Mouse (Mus musculus): ENCODE results near the gene Trim60. TPM values are rescaled to one million over a fixed set of nuclear protein-coding genes. Genes with fewer than 3 reads are reported as not detected.

Gene Trim60
- total RNA-seq, 2 experiments from 2014 or later = not detected

DNA sequence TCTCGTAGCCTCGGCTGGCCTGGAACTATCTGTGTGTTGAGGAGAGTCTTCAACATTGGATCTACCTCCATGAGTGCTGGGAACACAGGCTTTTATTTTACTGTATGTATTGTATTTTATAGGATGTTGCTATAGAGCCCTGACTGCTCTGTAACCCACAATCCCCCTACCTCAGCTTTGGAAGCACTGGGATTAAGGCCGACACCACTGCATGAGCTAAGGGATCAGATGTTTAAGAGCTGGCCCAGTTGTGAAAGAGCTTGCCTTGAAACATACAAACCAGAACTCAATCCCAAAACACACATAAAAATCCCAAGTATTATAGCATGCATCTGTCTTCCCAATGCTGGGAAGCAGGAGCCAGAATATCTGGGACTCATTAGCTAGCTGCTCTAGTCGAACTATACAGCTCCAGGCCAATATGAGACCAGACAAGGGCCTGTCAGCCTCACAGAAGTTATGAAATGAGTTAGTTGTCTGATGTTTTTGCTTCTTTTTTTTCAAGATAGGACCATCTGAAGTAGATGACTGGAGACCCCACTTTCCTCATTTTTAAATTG lies 19.5 kb downstream of the Trim60 start:
- no peak for DNase-seq (ENCODE audit: low spot score in 2 of 2)

DNA sequence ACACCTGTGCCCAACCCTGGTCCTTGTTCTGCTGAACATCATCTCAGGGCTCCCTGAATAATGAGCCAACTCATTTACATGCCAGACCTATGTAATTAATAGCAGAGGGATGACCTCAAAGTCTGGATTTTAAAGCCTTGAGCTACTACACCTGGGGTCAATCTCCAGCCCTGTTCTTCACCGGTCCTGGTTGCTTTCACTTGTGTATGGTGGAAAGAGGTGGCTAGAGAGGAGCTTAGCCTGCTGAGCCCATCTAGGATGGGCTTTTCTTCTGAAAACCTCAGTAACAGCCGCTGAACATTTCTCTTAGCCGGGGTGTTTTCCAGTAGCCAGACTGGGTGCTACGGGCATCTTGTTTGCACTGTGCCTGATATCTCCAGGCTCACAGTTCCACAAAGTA lies 30.7 kb downstream of the Trim60 start, which contains the start of gene Trim75:
TSS of gene Trim75 (minus strand) at position 101 of the 400 bp plus-strand sequence.
- no peak for DNase-seq (ENCODE audit: low spot score in 2 of 2)

DNA sequence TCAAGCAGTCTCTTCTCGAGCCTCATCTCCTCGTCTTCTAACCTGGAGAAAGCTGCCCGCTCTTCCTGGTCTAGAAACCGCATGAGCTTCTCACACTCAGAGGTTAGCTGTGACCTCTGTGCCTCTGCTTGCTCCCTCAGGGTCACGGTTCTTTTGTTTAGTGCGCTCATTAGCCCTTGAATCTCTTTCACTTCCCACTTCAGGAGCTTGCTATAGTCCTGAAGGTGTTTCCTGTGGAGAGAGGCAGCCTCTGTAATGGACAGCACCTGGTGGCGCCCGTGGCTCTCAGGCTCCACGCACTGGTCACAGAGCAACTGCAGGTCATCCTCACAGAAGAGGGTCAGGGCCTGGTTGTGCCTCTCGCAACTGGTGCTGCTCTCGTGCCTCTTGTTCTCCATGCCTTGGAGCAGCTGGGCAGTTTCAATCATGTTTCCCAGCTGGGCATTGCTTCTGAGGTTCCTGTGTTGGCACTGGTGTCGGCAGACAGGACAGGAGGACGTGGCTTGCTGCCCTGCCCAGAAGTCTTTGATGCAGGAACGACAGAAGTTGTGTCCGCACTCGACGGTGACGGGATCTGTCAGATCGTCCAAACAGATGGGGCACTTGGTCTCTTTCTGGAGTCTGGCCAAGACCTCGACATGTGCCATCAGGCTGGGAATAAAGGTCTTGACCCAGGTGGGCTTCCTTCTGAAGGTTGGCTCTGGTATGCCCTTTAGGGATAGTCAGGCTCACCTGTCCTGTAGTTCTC lies 35.1 kb downstream of the Trim60 start:
- no peak for DNase-seq (ENCODE audit: low spot score in 2 of 2)

DNA sequence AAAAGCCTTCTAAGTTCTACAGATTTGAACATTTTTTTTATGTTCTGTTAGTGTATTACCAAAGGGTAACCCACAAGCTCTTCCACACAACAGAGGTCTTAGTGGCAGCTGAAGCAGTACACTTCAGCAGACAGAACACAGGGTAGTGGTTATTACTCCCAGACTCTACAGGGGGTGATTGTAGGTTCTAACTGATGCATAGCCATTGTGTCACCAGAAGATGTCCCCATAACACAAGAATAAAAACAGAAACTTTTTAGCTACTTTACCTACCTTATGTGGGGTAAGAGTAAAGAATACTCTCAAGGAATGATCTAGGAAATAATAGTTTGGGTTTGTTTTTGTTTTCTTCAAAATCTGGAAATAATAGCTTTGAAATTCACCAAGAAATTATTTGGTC lies 55.5 kb downstream of the Trim60 start:
- DNase-seq (ENCODE audit: low spot score in 2 of 2) = no peak

DNA sequence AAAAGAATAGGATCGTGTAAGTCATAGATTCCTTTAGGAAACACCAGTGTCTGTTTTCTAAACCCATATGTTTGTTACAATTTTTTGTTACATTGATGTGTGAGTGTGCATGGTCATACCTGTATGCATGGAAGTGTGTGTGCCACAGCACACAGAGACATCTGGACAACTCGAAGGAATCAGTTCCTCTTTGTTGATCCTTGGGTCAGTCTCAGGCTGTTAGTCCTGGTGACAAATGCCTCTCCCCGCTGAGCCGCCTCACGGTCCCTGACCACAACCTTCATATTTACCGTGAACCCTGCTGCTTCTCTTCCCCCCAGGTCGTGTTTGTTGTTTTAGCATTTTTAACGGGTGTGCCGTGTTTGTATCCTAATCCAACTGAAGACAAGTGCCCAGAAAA lies 59.4 kb downstream of the Trim60 start:
- DNase-seq (ENCODE audit: low spot score in 2 of 2) = no peak

DNA sequence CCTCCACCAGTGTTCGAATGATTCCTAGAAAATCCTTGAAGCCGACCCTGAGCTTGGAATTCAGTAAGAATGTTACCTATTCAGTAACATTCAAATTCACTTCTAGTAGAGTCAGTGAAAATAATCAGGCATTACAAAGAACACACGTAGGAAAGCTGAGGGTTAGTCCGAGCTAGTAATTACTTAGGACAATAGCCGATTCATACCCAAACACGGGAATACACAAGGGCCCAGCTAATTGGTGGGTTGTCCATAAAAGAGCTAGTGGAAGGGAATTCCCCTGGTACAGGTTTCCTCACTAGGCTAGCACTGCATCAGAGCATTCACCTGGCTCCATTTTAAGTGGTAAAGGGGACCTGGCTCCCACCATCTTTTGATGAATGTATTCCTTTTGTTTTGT lies 66.3 kb downstream of the Trim60 start:
- DNase-seq (ENCODE audit: low spot score in 2 of 2) = no peak

Other genes starting within 250 kb of the Trim60 start
- 10 to 100 TPM; 36.0 to 38.3 TPM for gene Klhl2, start 168.6 kb downstream of the Trim60 start, total RNA-seq (2021)
- 10 to 100 TPM; 42.9 to 46.6 TPM for gene Tmem192, start 71.4 kb downstream of the Trim60 start, total RNA-seq (2021)
- gene Trim75, start 30.8 kb downstream of the Trim60 start, total RNA-seq (2021) = not detected
- not detected for gene Trim61, start 61 bp downstream of the Trim60 start, total RNA-seq (2021)
- 1 to 10 TPM in 1 of 2 experiments, not detected in 1; 1.4 TPM for gene Apela, start 18.8 kb upstream of the Trim60 start, total RNA-seq (2021)
- gene Gm10663, start 56.4 kb upstream of the Trim60 start, total RNA-seq (2021) = not detected
- not detected for gene BC030870, start 111.0 kb upstream of the Trim60 start, total RNA-seq (2021)

Data from adrenal gland, postnatal 4 days (tissue).